Mouse (Mus musculus) liver, adult 2 months (tissue): Measurements from ENCODE around the gene Actr3b. TPM values are rescaled to one million over a fixed set of nuclear protein-coding genes. Genes with fewer than 3 reads are reported as not detected.

Experiments used
- DNase-seq: peaks from one replicate; pipeline ENCODE4 v3.0.0-alpha.2; 2011; ENCODE audit warnings: low read depth, low spot score; ENCODE audit errors: extremely low read depth
- H3K27ac ChIP-seq: fragments of 200-500 bp; replicated peaks from 2 replicates; pipeline ENCODE4 v1.5.1; 2012; ENCODE audit warnings: low read depth, mild to moderate bottlenecking, control low read depth, inconsistent platforms, low read length; ENCODE audit not compliant: insufficient read depth
- H3K27me3 ChIP-seq: fragments of 200-500 bp; 2 replicates; pipeline ENCODE4 v1.6.1; 2012; ENCODE audit warnings: mild to moderate bottlenecking, moderate library complexity, low read length, inconsistent platforms; ENCODE audit not compliant: control insufficient read depth, insufficient read depth
- H3K36me3 ChIP-seq: fragments of 200-500 bp; 2 replicates; pipeline ENCODE4 v1.6.1; 2012; ENCODE audit warnings: low read length, inconsistent platforms; ENCODE audit not compliant: control insufficient read depth, insufficient read depth
- H3K4me1 ChIP-seq: fragments of 200-500 bp; 2 replicates; pipeline ENCODE4 v1.6.1; 2011; ENCODE audit warnings: low read length; ENCODE audit not compliant: control insufficient read depth, insufficient read depth
- H3K4me3 ChIP-seq: fragments of 200-500 bp; 2 replicates; pipeline ENCODE4 v1.5.1; 2011; ENCODE audit warnings: low read depth, mild to moderate bottlenecking, control low read depth, low read length, moderate library complexity; ENCODE audit not compliant: insufficient read depth
- H3K79me2 ChIP-seq: fragments of 200-500 bp; 2 replicates; pipeline ENCODE4 v1.6.1; 2012; ENCODE audit warnings: inconsistent platforms, mild to moderate bottlenecking, low read length, moderate library complexity; ENCODE audit not compliant: control insufficient read depth, insufficient read depth
- H3K9ac ChIP-seq: fragments of 200-500 bp; 2 replicates; pipeline ENCODE4 v1.6.1; 2012; ENCODE audit warnings: low read depth, mild to moderate bottlenecking, control low read depth, inconsistent platforms, low read length
- CTCF ChIP-seq: fragments of 200-500 bp; IDR thresholded peaks from 2 replicates; pipeline ENCODE4 v1.5.1; 2011; ENCODE audit warnings: low read depth, low read length, control low read depth
- POLR2A ChIP-seq: fragments of 200-500 bp; IDR thresholded peaks from 2 replicates; pipeline ENCODE4 v1.6.1; 2011; ENCODE audit warnings: low read length, control low read depth; ENCODE audit not compliant: insufficient read depth; ENCODE audit errors: extremely low read depth
- WGBS: fragments of 180-500 bp; shearing (Covaris S2); methylation state at CpG from one replicate; pipeline ENCODE4 v1.1.7; 2018; 5-methylcytosine and 5-hydroxymethylcytosine counted together
- polyA plus RNA-seq: library from polyadenylated mRNA; depleted of rRNA; stranded (reverse); fragments of >200 nt; gene quantifications from 2 replicates; pipeline ENCODE4 v1.2.3, GENCODE M21; 2012
- total RNA-seq: library from RNA; depleted of rRNA; stranded (reverse); fragments of >200 nt; gene quantifications from 2 replicates; pipeline ENCODE4 v1.2.3, GENCODE M21; 2014

The Actr3b gene
- total and polyA plus RNA-seq, 2 experiments = 0.07 to 0.18 TPM

DNA sequence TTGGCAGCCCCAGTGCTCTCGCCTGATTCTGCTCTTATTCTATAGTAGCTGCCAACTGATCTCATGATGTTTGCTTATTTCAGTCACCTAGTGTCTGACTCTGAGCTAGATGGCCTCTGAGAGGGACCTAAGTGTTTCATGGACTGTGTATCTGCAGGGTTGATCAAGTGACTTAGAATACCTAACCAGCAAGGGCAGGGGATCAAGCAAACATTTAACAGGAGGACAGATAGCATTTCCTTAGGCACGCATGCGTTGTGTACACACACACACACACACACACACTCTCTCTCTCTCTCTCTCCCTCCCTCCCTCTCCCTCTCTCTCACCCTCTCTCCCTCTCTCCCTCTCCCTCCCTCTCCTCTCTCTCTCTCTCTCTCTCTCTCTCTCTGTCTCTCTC, 71.0 kb downstream of the Actr3b start:
- Histone ChIP-seq H3K36me3 (no peaks in the 10 kb centered on the region), H3K4me3 (no peak overlapping the region), H3K27ac (no peak overlapping the region), H3K27me3 (no peaks in the 10 kb centered on the region), H3K9ac (no peak overlapping the region), H3K79me2 (no peaks in the 10 kb centered on the region), H3K4me1 (no peaks in the 10 kb centered on the region)
- DNase-seq = no peak
- no peak for TF ChIP-seq POLR2A
- no peak for TF ChIP-seq CTCF
- WGBS = 17% methylated on average over 3 of the region's 3 CpGs

DNA sequence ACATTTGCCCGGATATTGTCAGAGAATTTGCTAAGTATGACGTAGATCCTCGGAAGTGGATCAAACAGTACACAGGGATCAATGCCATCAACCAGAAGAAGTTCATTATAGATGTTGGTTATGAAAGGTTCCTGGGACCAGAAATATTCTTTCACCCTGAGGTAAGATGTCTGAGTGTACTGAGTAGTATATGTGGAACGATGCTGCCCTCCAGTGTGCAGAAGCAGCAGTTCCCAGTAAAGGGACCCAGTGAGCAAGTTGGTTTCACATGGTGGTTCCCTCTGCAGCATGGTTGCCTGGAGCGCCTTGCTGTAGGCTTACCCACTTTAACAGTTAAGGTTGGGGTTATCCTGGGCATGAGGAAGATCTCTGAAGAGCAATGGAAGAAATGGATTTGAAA, 71.8 kb downstream of the Actr3b start:
- DNase-seq = peak; percentile 12
- no peak overlapping the region for H3K27ac ChIP-seq
- no peaks in the 10 kb centered on the region for H3K4me1 ChIP-seq
- no peak overlapping the region for H3K4me3 ChIP-seq
- 61% methylated on average over 5 of the region's 5 CpGs for WGBS
- H3K36me3 ChIP-seq = no peaks in the 10 kb centered on the region
- peak; percentile 51 for TF ChIP-seq CTCF
- TF ChIP-seq POLR2A = no peak
- H3K79me2 ChIP-seq = no peaks in the 10 kb centered on the region
- no peak overlapping the region for H3K9ac ChIP-seq
- no peaks in the 10 kb centered on the region for H3K27me3 ChIP-seq

DNA sequence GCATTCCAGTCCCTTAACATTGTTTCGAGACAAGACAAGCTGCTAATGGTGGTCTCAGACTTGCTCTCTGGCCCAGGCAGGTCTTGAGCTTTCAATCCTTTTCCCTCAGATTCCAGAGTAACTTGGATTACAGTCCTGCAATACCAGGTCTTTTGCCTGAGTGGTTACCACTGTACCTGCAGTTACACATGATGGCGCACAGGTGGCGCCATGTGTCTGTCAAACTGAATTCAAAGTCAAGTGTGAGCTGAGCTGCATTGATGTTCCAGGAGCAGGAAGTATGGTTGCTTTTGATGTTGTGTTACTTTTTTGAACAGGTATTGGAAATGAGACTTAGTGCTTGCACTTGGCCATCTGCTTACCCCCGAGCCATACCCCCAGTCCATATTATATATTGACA, 79.6 kb downstream of the Actr3b start:
- 17% methylated on average over 4 of the region's 4 CpGs for WGBS
- peak; percentile 22 for DNase-seq
- TF ChIP-seq CTCF (peak; percentile 77), POLR2A (no peak)
- no peak overlapping the region for H3K4me3 ChIP-seq
- H3K79me2 ChIP-seq = no peaks in the 10 kb centered on the region
- H3K36me3 ChIP-seq = no peaks in the 10 kb centered on the region
- H3K4me1 ChIP-seq = no peaks in the 10 kb centered on the region
- H3K9ac ChIP-seq = no peak overlapping the region
- no peak overlapping the region for H3K27ac ChIP-seq
- H3K27me3 ChIP-seq = no peaks in the 10 kb centered on the region

DNA sequence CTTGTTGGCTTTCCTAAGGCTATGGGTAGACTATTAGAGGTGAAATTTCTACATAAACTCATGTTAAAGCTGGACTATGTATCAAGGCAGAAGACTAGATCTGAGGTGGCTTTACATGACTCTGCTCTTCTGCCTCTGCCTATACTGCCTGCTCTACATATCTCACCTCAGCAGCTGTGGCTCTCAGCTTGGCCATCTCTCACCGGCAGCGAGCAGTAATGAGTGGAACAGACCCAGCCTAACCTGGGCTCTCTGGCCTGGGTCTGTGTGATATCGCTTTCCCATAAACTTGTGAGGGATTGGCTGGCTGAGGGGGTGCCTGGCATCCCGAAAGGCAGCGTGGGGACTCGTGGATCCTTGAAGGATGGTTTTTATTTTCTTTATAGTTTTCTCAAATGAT, 86.8 kb downstream of the Actr3b start:
- Histone ChIP-seq H3K36me3 (no peaks in the 10 kb centered on the region), H3K4me3 (no peak overlapping the region)

DNA sequence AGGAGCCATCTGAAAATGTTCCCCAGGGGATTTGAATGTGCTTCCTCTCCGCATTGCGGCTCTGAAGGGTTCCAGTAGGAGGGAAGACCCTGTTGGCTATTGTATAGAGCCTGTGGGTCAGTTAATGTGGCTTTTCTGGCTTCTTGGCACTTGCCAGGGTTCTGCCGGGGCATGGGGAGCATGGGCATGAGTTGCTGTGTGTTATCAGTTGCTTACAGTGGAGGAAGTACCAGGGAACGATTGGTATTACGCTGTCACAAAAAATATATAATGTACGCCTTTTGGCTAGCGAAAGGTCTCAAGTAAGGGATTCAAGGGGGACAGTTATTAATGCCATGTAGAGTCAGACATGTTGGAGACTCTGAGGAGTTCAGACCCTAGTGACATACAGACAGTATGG, 87.4 kb downstream of the Actr3b start:
- no peaks in the 10 kb centered on the region for H3K27me3 ChIP-seq
- no peak for DNase-seq
- no peak overlapping the region for H3K4me3 ChIP-seq
- no peaks in the 10 kb centered on the region for H3K36me3 ChIP-seq
- TF ChIP-seq CTCF (no peak), POLR2A (no peak)
- WGBS = 86% methylated on average over 7 of the region's 7 CpGs
- H3K27ac ChIP-seq = no peak overlapping the region
- no peaks in the 10 kb centered on the region for H3K4me1 ChIP-seq
- H3K9ac ChIP-seq = no peak overlapping the region
- H3K79me2 ChIP-seq = no peaks in the 10 kb centered on the region

More for the DNA sequence above, 86.8 kb downstream of the Actr3b start:
- no peak for TF ChIP-seq POLR2A
- no peak for TF ChIP-seq CTCF
- 88% methylated on average over 6 of the region's 6 CpGs for WGBS
- H3K9ac ChIP-seq = no peak overlapping the region
- H3K79me2 ChIP-seq = no peaks in the 10 kb centered on the region
- no peaks in the 10 kb centered on the region for H3K27me3 ChIP-seq
- H3K4me1 ChIP-seq = no peaks in the 10 kb centered on the region
- no peak overlapping the region for H3K27ac ChIP-seq
- no peak for DNase-seq

DNA sequence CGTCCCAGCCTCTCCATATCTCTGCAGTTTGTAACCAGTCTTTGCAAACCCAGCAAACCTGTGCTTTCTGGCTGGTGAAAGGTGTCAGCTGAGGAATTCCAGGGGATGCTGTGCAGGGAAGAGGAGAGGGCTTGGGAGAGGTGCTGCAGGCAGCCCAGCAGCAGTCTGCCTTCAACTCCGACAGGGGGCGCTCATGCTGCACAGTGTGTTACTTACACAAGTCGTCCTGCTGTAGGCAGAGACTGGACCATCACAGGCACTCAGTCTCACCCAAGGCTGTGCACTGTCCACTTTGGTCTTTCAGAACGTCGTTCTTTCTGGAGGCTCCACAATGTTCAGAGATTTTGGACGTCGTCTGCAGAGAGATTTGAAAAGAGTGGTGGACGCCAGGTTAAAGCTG, 88.3 kb downstream of the Actr3b start:
- H3K4me1 ChIP-seq = no peaks in the 10 kb centered on the region
- WGBS = 41% methylated on average over 9 of the region's 9 CpGs
- no peak for TF ChIP-seq POLR2A
- peak; percentile 67 for TF ChIP-seq CTCF
- H3K36me3 ChIP-seq = no peaks in the 10 kb centered on the region
- no peak overlapping the region for H3K4me3 ChIP-seq
- no peak overlapping the region for H3K27ac ChIP-seq
- H3K27me3 ChIP-seq = no peaks in the 10 kb centered on the region
- no peaks in the 10 kb centered on the region for H3K79me2 ChIP-seq
- peak; percentile 15 for DNase-seq
- H3K9ac ChIP-seq = no peak overlapping the region
